Mouse (Mus musculus) heart, postnatal 10 days (tissue): Measurements from ENCODE around the gene Mettl21c. TPM values are rescaled to one million over a fixed set of nuclear protein-coding genes. Genes with fewer than 3 reads are reported as not detected.

Experiments
- total RNA-seq, 2 experiments: library from RNA; stranded (reverse); gene quantifications; 2 replicates each; pipeline ENCODE4 v1.2.3; 2021

Gene Mettl21c
- total RNA-seq, 2 experiments from 2014 or later: not detected

Other genes with a start within 250 kb of the Mettl21c start
- 10 to 100 TPM; 10.9 to 12.7 TPM for gene Uxs1, start 192.2 kb downstream of the Mettl21c start, total RNA-seq
- 10 to 100 TPM; 47.7 to 49.0 TPM for gene Tpp2, start 86.4 kb downstream of the Mettl21c start, total RNA-seq
- not detected for gene Gm8251, start 41.9 kb upstream of the Mettl21c start, total RNA-seq
- 10 to 100 TPM; 10.1 to 12.7 TPM for gene Tex30, start 82.4 kb upstream of the Mettl21c start, total RNA-seq
- 10 to 100 TPM; 23.7 to 27.0 TPM for gene Kdelc1, start 98.8 kb upstream of the Mettl21c start, total RNA-seq
- gene Bivm, start 98.9 kb upstream of the Mettl21c start, total RNA-seq: 10 to 100 TPM in 1 of 2 experiments, 1 to 10 TPM in 1; 9.0 to 11.3 TPM
- 10 to 100 TPM; 17.1 to 20.5 TPM for gene Ercc5, start 127.7 kb upstream of the Mettl21c start, total RNA-seq
- under 1 TPM in 1 of 2 experiments, not detected in 1; 0.12 TPM for gene Mettl21e, start 198.9 kb upstream of the Mettl21c start, total RNA-seq